Mouse (Mus musculus) urinary bladder, postnatal 4 days (tissue): ENCODE data around the gene Bag5.

Experiments
- DNase-seq, 2 experiments: peaks; one replicate each; pipeline ENCODE4 v3.0.0; 2021 to 2022; ENCODE audit warnings: low spot score in 2 of 2

Bag5 gene

GRCm38 (mm10) chr12:111713004-111713651, at the start of gene Bag5, which contains the start of gene Apopt1:
Gene Bag5, minus strand, starts transcription at chr12:111713257.
Gene Apopt1, plus strand, starts transcription at chr12:111713261.
- peak; percentile 90 to 91 for DNase-seq

GRCm38 (mm10) chr12:111760306-111760908, 47.4 kb upstream of the Bag5 start:
- no peak for DNase-seq

GRCm38 (mm10) chr12:111759176-111760061, 46.4 kb upstream of the Bag5 start:
- peak in 1 of 2 experiments; percentile 45 for DNase-seq

- DNase-seq: peak; percentile 65 to 71
Observed at GRCm38 (mm10) chr12:111758381-111759175, 45.5 kb upstream of the Bag5 start, which contains the start of gene Klc1. Gene Klc1, plus strand, starts transcription at chr12:111758849.

- DNase-seq: no peak
Observed at GRCm38 (mm10) chr12:111757561-111758325, 44.7 kb upstream of the Bag5 start.

GRCm38 (mm10) chr12:111756698-111757082, 43.6 kb upstream of the Bag5 start:
- DNase-seq: no peak

GRCm38 (mm10) chr12:111756082-111756697, 43.1 kb upstream of the Bag5 start:
- no peak for DNase-seq

- DNase-seq: no peak
Observed at GRCm38 (mm10) chr12:111755231-111755630, 42.2 kb upstream of the Bag5 start.

- DNase-seq: no peak
Observed at GRCm38 (mm10) chr12:111754710-111755109, 41.7 kb upstream of the Bag5 start.

GRCm38 (mm10) chr12:111753347-111753746, 40.3 kb upstream of the Bag5 start:
- no peak for DNase-seq

- DNase-seq: no peak
Observed at GRCm38 (mm10) chr12:111752491-111752890, 39.4 kb upstream of the Bag5 start.

GRCm38 (mm10) chr12:111750739-111751138, 37.7 kb upstream of the Bag5 start:
- DNase-seq: no peak

GRCm38 (mm10) chr12:111747421-111747820, 34.4 kb upstream of the Bag5 start:
- DNase-seq: no peak

- peak; percentile 80 to 81 for DNase-seq
Observed at GRCm38 (mm10) chr12:111746091-111746490, 33.0 kb upstream of the Bag5 start.

- no peak for DNase-seq
Observed at GRCm38 (mm10) chr12:111745274-111745673, 32.2 kb upstream of the Bag5 start.

- no peak for DNase-seq
Observed at GRCm38 (mm10) chr12:111743981-111744423, 30.9 kb upstream of the Bag5 start.

- peak in 1 of 2 experiments; percentile 52 for DNase-seq
Observed at GRCm38 (mm10) chr12:111743419-111743818, 30.4 kb upstream of the Bag5 start.

- DNase-seq: no peak
Observed at GRCm38 (mm10) chr12:111741338-111741737, 28.3 kb upstream of the Bag5 start.

- no peak for DNase-seq
Observed at GRCm38 (mm10) chr12:111738754-111739153, 25.7 kb upstream of the Bag5 start.

- DNase-seq: no peak
Observed at GRCm38 (mm10) chr12:111737370-111737769, 24.3 kb upstream of the Bag5 start.
